Mouse (Mus musculus) embryonic facial prominence, embryonic 13.5 days (tissue): Measurements from ENCODE around the gene Trim47. TPM values are rescaled to one million over a fixed set of nuclear protein-coding genes. Genes with fewer than 3 reads are reported as not detected.
A peak's percentile ranks its signal among the peaks of the same experiment; 100 is the strongest.

ENCODE experiments used
- ATAC-seq: fragments of 200-750 bp; cut with Nextera tagmentation; 2 replicates; pipeline ENCODE4 v1.8.0; 2017; ENCODE audit warnings: low read depth; ENCODE audit not compliant: insufficient number of reproducible peaks, insufficient read depth, low FRiP score, low TSS enrichment
- H3K27ac ChIP-seq: fragments of 300-500 bp; sonication (generic); 2 replicates; pipeline ENCODE4 v1.5.1; 2015; ENCODE audit warnings: moderate library complexity, mild to moderate bottlenecking, inconsistent platforms
- H3K27me3 ChIP-seq: fragments of 300-500 bp; sonication (generic); 2 replicates; pipeline ENCODE4 v1.6.1; 2015; ENCODE audit warnings: mild to moderate bottlenecking, inconsistent platforms
- H3K36me3 ChIP-seq: fragments of 300-500 bp; sonication (generic); 2 replicates; pipeline ENCODE4 v1.6.1; 2015; ENCODE audit warnings: mild to moderate bottlenecking, inconsistent platforms
- H3K4me1 ChIP-seq: fragments of 300-500 bp; sonication (generic); 2 replicates; pipeline ENCODE4 v1.6.1; 2015; ENCODE audit warnings: inconsistent platforms
- H3K4me2 ChIP-seq: fragments of 300-500 bp; sonication (generic); 2 replicates; pipeline ENCODE4 v1.6.1; 2015; ENCODE audit warnings: moderate library complexity, mild to moderate bottlenecking, inconsistent platforms
- H3K4me3 ChIP-seq: fragments of 300-500 bp; sonication (generic); 2 replicates; pipeline ENCODE4 v1.5.1; 2015; ENCODE audit warnings: mild to moderate bottlenecking, inconsistent platforms
- H3K9ac ChIP-seq: fragments of 300-500 bp; sonication (generic); 2 replicates; pipeline ENCODE4 v1.6.1; 2015; ENCODE audit warnings: mild to moderate bottlenecking, inconsistent platforms
- H3K9me3 ChIP-seq: fragments of 300-500 bp; sonication (generic); 2 replicates; pipeline ENCODE4 v1.6.1; 2016; ENCODE audit warnings: inconsistent platforms
- WGBS: fragments of 180-500 bp; shearing (Covaris S2); methylation state at CpG from one replicate; pipeline ENCODE4 v1.1.7; 2015; ENCODE audit warnings: mixed read lengths; 5-methylcytosine and 5-hydroxymethylcytosine counted together
- polyA plus RNA-seq: library from polyadenylated mRNA; unstranded; fragments of >200 nt; fragmentation: Nextera tagmentation; extraction: Ambion mirVana; gene quantifications from 2 replicates; pipeline ENCODE4 v1.2.1, GENCODE M21; 2015

The Trim47 gene
- polyA plus RNA-seq, 1 experiment from 2014 or later: 8.6 TPM

- no peaks in the 10 kb centered on the region for H3K36me3 ChIP-seq
- H3K4me3 ChIP-seq: no peak overlapping the region
- peaks cover 55% of the 10 kb centered on the region for H3K27me3 ChIP-seq
- no peaks in the 10 kb centered on the region for H3K9me3 ChIP-seq
- no peak overlapping the region for H3K27ac ChIP-seq
- ATAC-seq: no peak
- peaks cover 41% of the 10 kb centered on the region for H3K4me1 ChIP-seq
- 86% methylated on average over 19 of the region's 19 CpGs for WGBS
- H3K4me2 ChIP-seq: no peak overlapping the region
- no peak overlapping the region for H3K9ac ChIP-seq
These were observed 15.3 kb downstream of the Trim47 start for GRCm38 (mm10) chr11:116111611-116112203.

GRCm38 (mm10) chr11:116111067-116111466 is 15.9 kb downstream of the Trim47 start:
- no peak overlapping the region for H3K4me2 ChIP-seq
- peaks cover 62% of the 10 kb centered on the region for H3K27me3 ChIP-seq
- no peaks in the 10 kb centered on the region for H3K9me3 ChIP-seq
- peaks cover 45% of the 10 kb centered on the region for H3K4me1 ChIP-seq
- no peak for ATAC-seq
- no peak overlapping the region for H3K27ac ChIP-seq
- H3K36me3 ChIP-seq: no peaks in the 10 kb centered on the region
- H3K9ac ChIP-seq: no peak overlapping the region
- no peak overlapping the region for H3K4me3 ChIP-seq
- 83% methylated on average over 4 of the region's 4 CpGs for WGBS

DNA sequence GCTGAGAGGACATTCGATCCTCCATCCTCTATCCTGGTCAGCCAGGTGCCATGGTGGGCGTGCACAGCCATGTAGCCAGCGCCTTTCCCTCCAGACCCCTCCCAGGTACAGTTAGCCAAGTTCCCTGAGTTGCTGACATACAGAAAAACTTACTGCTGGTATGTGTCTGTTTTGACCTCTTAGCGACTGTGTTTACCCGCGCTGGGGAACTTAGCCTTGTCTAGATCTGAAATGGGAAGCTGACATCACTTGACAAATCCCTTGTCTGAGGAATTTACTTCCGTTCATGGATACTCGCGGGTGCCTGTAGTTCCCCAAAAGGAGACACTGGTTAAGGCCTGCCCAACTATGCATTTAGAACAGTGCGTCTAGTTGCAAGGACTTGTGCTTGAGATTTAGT is 16.5 kb downstream of the Trim47 start:
- 25% methylated on average over 10 of the region's 10 CpGs for WGBS
- Histone ChIP-seq H3K9me3 (no peaks in the 10 kb centered on the region), H3K4me1 (peaks cover 49% of the 10 kb centered on the region), H3K27me3 (peaks cover 67% of the 10 kb centered on the region), H3K36me3 (no peaks in the 10 kb centered on the region), H3K4me2 (peak overlapping the region; percentile 82), H3K27ac (no peak overlapping the region), H3K9ac (peak overlapping the region; percentile 65), H3K4me3 (peak overlapping the region; percentile 50)
- ATAC-seq: no peak

DNA sequence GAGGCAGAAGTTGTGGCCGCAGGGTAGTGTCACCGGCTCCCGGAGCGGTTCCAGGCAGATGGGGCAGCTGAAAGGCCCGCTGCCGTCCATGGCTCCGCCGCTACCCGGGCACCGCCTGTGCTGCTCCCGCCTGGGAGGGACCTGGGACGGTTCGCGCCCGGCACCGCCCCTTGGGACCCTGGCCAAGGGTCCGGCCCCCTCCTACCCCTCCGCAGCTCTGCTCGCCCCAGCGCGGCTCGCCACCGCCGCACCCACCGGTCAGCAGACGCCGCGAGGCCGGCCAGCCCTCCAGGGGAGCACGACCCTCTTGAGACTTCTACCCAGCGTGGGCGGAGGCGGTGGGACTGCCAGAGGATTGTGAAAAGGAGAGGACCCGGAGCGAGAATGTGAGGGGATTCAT is 16.9 kb downstream of the Trim47 start:
- Histone ChIP-seq H3K9me3 (no peaks in the 10 kb centered on the region), H3K4me1 (peaks cover 49% of the 10 kb centered on the region), H3K9ac (peak overlapping the region; percentile 65), H3K4me3 (peak overlapping the region; percentile 50), H3K4me2 (peak overlapping the region; percentile 82), H3K36me3 (no peaks in the 10 kb centered on the region), H3K27me3 (peaks cover 69% of the 10 kb centered on the region), H3K27ac (no peak overlapping the region)
- no peak for ATAC-seq
- WGBS: 1% methylated on average over 33 of the region's 35 CpGs

DNA sequence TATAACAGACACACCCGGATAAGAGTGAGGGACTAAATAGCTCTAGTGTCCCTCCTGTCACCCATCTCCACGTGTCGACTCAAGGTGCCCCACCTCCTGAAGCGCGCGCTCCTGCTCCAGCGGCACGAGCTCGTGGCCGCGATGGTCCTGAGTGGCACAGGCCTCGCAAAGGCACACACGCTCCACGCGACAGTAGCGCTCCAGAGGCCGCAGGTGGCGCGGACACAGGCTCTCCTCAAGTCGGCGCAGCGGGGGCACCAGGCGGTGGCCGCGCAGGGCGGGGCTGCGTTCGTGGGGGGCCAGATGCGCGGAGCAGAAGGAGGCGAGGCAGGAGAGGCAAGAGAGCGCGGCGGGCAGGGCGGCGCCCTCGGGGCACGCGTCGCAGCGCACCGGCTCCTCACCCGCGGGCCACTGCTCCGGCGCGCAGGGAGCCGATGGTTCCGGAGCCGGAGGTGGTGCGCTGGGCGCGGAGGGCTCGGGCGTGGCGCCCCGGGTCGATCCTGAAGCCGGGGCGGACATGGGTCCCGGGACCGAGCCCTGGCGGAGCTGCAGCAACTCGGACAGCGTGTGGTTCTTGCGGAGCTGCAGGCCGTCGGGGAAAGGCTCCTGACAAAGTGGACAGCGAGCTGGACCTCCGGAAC is 17.4 kb downstream of the Trim47 start:
- H3K9ac ChIP-seq: peak overlapping the region; percentile 65
- no peak overlapping the region for H3K27ac ChIP-seq
- under 1% methylated on average over 70 of the region's 70 CpGs for WGBS
- peak overlapping the region; percentile 50 for H3K4me3 ChIP-seq
- no peak for ATAC-seq
- peaks cover 69% of the 10 kb centered on the region for H3K27me3 ChIP-seq
- peak overlapping the region; percentile 82 for H3K4me2 ChIP-seq
- no peaks in the 10 kb centered on the region for H3K9me3 ChIP-seq
- H3K36me3 ChIP-seq: no peaks in the 10 kb centered on the region
- H3K4me1 ChIP-seq: peaks cover 50% of the 10 kb centered on the region

- Histone ChIP-seq H3K4me3 (peak overlapping the region; percentile 50), H3K27me3 (peaks cover 69% of the 10 kb centered on the region), H3K4me1 (peaks cover 60% of the 10 kb centered on the region), H3K36me3 (no peaks in the 10 kb centered on the region), H3K4me2 (peak overlapping the region; percentile 82), H3K27ac (no peak overlapping the region), H3K9ac (peak overlapping the region; percentile 44; the same call in 1 of the 2 replicates), H3K9me3 (no peaks in the 10 kb centered on the region)
- no peak for ATAC-seq
- 4% methylated on average over 23 of the region's 23 CpGs for WGBS
These were observed 18.4 kb downstream of the Trim47 start for GRCm38 (mm10) chr11:116108464-116109137.

- Histone ChIP-seq H3K27me3 (peaks cover 69% of the 10 kb centered on the region), H3K36me3 (no peaks in the 10 kb centered on the region), H3K4me3 (peak overlapping the region; percentile 50), H3K9ac (peak overlapping the region; percentile 44; the same call in 1 of the 2 replicates), H3K4me1 (peaks cover 67% of the 10 kb centered on the region), H3K9me3 (no peaks in the 10 kb centered on the region), H3K4me2 (peak overlapping the region; percentile 82), H3K27ac (no peak overlapping the region)
- 8% methylated on average over 19 of the region's 19 CpGs for WGBS
- ATAC-seq: no peak
These were observed 19.2 kb downstream of the Trim47 start for GRCm38 (mm10) chr11:116107777-116108285.

- no peaks in the 10 kb centered on the region for H3K36me3 ChIP-seq
- H3K27ac ChIP-seq: no peak overlapping the region
- peak overlapping the region; percentile 44 for H3K9ac ChIP-seq
- ATAC-seq: no peak
- H3K4me3 ChIP-seq: peak overlapping the region; percentile 50
- H3K9me3 ChIP-seq: no peaks in the 10 kb centered on the region
- 14% methylated on average over 14 of the region's 14 CpGs for WGBS
- H3K4me2 ChIP-seq: peak overlapping the region; percentile 82
- peaks cover 69% of the 10 kb centered on the region for H3K27me3 ChIP-seq
- H3K4me1 ChIP-seq: peaks cover 70% of the 10 kb centered on the region
These were observed 19.8 kb downstream of the Trim47 start for GRCm38 (mm10) chr11:116106963-116107776.

GRCm38 (mm10) chr11:116106154-116106962 is 20.7 kb downstream of the Trim47 start:
- H3K9ac ChIP-seq: peak overlapping the region; percentile 6; the same call in 1 of the 2 replicates

GRCm38 (mm10) chr11:116105065-116105464 is 21.9 kb downstream of the Trim47 start:
- Histone ChIP-seq H3K9ac (no peak overlapping the region), H3K4me1 (peaks cover 75% of the 10 kb centered on the region), H3K27me3 (peaks cover 48% of the 10 kb centered on the region), H3K4me3 (no peak overlapping the region), H3K36me3 (no peaks in the 10 kb centered on the region), H3K9me3 (no peaks in the 10 kb centered on the region), H3K4me2 (no peak overlapping the region), H3K27ac (no peak overlapping the region)
- WGBS: 91% methylated on average over 2 of the region's 2 CpGs
- ATAC-seq: no peak

More at GRCm38 (mm10) chr11:116106154-116106962, 20.7 kb downstream of the Trim47 start:
- no peaks in the 10 kb centered on the region for H3K36me3 ChIP-seq
- ATAC-seq: peak; percentile 35; the same call in 1 of the 2 replicates
- no peak overlapping the region for H3K27ac ChIP-seq
- peaks cover 78% of the 10 kb centered on the region for H3K4me1 ChIP-seq
- WGBS: 21% methylated on average over 32 of the region's 32 CpGs
- peaks cover 60% of the 10 kb centered on the region for H3K27me3 ChIP-seq
- H3K4me3 ChIP-seq: peak overlapping the region; percentile 14
- H3K4me2 ChIP-seq: peak overlapping the region; percentile 82
- H3K9me3 ChIP-seq: no peaks in the 10 kb centered on the region
